Mouse (Mus musculus) granulocyte monocyte progenitor cell, adult 5-6 weeks (primary cell): ENCODE measurements around the gene Gm572. TPM values are rescaled to one million over a fixed set of nuclear protein-coding genes. Genes with fewer than 3 reads are reported as not detected.

Experiments used
- ATAC-seq: replicated peaks from 2 replicates; pipeline ENCODE4 v1.8.0; 2016; ENCODE audit warnings: mild to moderate bottlenecking, moderate TSS enrichment, inconsistent platforms; ENCODE audit not compliant: poor library complexity, severe bottlenecking
- total RNA-seq, 2 experiments: library from RNA; stranded (forward) in 1 of 2; stranded (reverse) in 1 of 2; fragments of 200-712, 200-1000 nt in 1 of 2; fragments of >200 nt in 1 of 2; fragmentation: Nextera tagmentation in 1 of 2; gene quantifications; 2 replicates each; pipeline ENCODE4 v1.2.3; 2014 to 2017

Gm572 gene
- total RNA-seq, 2 experiments from 2014 or later: not detected

DNA sequence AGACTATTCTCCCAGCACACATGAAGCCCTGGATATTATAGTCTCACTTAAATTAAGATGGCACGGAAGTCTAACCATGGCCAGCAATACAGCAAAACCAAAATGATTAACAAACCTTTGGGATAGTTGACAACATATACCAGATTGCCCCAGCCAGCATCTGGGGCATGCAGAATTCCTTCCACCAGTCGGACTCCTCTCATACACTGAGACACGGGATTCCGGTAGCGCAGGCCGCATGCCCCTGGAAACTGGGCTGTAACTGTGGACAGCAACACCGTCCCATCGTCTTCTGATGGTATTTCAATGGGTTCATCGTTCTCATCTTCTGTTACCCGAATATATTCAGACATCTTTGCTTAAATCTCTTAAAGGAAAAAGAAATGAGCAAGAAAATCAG, 18.1 kb upstream of the Gm572 start:
- ATAC-seq: no peak

DNA sequence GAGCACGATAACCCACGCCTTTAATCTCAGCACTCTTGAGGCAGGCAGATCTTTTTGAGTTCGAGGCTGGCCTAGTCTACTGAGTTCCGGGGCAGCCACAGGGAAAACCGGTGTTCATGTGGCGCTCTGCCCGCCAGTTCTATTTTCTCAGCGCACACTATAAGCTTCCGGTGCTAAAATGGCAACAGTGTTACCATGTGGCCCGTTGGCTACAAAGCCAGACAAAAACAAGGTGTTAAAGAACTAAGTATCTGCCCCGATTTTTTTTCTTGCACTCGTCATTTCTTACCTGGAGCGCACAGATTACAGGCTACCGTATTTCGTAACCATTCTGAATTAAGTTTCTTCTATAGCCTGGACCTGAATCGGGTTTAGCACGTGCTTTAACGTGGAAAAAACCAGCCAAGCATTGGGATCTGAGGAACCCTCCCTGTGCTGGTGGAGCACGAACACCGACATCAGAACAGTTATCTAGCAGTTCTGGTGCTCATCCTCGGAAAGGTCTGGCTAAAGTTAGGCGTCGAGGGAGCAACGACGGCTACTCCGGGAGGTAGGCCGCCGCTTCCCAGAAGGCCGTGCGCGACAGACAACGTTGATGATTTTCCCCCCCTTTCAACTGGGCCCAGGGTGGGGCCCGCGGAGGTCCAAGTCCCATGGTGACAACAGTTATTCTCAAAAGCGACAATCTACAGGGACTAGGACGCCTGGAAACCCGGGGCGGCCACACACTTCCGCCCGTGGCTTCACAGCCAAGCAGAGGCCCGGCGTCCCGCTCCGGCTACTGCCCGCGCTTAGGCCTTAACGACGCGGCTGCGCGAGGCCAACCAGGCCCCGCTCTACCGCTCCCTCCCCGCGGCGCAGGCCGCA, 17.1 kb upstream of the Gm572 start:
- peak; percentile 35 for ATAC-seq

DNA sequence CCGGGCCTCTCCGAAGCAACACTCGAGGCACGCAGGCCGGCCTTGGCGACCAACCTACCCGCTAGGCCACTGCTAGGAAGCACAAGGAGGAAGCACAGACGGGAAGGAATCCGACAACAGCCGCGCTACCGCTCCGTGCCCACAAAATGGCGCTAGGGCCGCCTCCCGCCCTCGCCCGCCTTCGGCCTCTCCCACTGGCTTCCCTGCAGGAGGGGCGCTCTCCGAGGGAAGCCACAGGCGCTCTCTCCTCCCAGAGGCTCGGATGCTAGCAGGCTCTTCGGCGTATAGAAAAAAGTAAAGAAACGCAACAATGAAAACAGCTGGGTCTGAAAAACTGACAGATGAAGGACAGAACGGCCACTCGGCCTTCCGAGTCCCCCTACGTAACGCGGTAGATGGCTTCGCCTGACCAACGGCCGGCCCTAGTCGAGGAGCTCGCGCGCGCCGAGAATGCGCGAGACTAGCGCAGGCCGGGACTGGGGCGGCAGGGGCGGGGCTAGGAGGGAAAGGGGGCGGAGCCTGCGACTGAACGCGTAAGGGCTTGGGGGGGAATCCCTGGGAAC, 16.4 kb upstream of the Gm572 start, which contains the start of gene Tardbp:
TSS of gene Tardbp (minus strand) at position 397 of the 563 bp plus-strand sequence.
- peak; percentile 89 for ATAC-seq

DNA sequence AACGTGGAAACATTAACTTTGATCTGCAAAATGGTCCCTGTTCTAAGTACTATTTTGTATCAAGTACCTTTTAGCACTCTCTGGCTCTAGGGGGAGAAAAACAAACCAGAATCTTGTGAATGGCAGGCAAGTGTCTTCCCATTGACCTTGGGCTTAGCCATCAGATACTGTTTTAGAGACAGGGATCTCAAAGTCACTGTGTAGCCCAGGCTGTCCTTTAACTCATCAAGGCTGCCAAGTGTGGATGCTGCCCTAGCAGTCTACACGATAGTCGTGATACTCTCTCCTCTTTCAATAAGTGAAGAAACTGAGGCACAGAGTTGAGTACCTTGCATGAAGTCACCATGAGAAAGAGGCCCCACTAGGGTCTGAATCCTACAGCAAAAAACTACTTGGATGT, 15.9 kb upstream of the Gm572 start:
- no peak for ATAC-seq

DNA sequence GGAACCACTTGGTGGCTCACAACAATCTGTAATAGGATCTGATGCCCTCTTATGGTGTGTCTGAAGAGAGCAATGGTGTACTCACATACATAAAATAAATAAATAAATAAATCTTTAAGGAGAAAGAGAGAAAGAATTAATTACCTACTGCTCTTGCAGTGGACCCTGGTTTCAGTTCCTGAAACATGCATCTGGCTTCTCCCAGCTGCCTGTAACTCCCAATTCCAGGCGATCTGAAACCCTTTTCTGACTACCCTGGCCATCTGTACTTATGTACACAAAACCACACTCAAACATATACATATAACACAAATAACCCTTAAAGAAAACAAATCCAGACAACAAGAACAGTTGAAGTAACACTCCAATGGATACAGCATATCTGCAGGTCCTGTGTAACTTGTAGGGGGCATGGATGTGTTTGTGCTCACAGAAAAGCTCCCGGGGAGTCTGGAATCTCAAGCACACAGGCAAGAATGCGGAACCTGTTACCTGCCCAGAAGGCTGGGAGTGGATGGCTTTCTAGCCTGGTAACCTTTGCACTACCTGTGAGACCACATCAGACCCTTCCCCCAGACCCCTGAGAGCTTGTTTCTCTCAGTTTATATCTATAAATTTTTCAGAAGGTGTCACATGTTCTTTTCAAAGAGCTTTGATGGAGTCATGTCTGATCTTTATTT, 11.0 kb upstream of the Gm572 start:
- peak; percentile 61 for ATAC-seq

DNA sequence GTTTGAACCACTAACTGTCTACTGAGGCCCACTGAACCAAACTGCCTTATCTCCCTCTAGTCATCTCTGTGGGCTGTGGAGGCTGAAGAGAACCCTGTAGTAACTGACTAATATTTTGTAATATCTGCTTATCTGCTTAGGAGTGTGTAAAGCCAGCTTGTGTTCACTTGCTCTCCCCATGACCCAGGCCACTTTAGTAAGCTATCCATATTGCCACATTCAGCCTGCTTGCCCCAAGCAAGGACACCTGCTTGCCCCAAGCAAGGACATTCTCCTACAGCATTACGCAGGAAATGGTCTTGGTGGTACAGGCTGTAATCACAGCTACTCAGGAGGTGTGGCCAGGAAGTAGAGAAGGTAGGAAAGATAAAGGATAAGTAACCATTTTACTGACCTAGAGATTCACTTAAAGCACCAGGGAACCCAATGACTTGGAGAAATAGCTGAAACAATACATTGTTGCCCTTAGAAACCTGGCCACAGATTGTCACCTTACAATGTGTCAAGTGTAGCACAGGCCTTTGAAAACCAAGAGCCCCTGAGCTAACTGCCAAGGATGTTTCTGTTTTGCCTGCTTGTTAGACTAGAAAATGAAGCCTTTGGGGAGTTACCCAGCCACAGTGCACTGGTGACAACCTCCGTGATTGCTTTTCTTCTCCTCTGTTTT, 9.6 kb upstream of the Gm572 start:
- ATAC-seq: peak; percentile 86

DNA sequence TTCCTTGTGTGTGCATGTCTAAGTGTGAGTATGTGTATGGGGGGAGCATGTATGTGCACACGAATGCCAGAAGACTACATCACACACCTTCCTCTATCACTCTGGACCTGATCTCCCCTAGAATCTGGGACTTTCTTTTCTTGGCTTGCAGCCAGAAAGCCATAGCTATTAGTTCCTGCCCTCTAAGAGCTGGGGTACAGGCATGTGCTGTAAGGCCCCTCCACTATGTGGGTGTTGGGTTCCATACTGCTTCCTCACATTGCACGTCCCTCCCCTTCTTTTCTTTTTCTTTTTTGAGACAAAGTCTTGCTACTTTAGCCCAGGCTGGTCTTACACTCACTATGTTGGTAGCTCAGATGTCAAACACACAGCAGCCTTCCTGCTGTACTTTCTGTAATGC, 7.8 kb upstream of the Gm572 start:
- no peak for ATAC-seq

DNA sequence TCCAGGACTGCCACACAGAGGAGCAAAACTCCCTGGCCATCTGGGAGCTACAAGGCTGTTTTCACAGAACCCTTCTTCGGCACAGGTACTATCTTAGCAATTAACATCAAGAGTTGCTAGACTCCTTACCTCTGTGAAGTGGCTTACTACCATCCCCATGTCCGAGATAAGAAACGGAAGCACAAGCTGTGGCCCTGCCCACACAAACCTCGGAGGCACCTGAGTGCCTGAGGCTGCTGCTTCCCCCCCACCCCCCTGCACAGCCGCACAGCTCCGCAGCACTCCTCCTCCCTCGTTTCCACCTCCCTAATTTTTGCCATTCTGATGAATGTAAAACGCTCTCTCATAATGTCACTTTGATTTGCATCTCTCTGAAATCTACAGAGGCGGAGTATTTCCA, 4.8 kb upstream of the Gm572 start:
- ATAC-seq: no peak

DNA sequence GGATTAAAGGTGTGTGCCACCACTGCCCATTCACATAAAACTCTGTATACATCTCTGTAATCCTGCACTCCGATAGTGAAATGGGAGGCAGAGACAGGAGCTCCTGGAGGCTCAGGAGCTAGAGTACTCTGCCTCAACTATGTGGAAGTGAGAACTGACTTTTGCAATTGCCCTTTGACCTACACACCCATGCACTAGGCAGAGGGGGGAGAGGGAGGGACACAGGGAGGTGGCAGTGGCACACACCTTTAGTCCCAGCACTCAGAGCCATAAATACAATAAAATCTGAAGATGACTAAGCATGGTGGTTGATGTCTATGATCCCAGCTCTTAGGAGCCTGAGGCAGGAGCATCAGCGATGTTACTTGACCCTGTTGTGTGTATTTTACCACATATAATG, 3.7 kb upstream of the Gm572 start:
- peak; percentile 39; the same call in 1 of the 2 replicates for ATAC-seq

DNA sequence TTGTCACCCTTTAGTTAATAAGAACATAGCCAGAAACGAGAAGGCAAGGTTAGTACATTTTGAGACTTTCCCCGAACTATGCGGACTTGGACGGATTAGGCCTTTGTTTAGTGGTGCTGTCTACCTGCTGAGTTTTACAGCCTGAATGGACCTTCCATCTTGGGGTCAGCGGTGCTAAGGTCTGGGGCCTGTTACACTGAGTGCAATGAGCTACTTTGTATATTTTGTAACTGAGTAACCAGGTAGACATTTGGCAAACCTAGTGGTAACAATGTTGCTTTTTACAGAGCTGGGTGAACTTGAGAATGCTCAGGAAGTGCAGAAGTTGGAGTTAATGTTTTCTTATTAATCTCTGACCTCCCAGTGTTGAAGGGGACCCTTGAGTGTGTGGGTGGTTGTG, 2.0 kb upstream of the Gm572 start:
- ATAC-seq: no peak

DNA sequence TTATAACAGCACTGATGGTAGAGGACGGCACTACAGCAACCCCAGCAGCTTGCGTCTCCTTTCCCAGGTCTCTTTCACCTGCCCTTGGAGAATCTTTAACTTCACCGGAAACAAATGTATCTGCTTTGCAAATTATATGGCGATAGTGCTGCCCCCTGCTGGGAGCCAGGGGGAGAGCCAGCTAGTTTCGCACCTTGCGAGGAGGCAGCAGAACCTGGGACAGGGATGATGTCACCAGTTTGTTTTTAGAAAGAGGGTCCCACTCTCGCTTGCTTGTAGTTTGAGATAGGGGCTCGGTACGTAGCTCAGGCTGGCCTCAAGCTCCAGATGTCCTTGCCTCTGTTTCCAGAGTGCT, 1.0 kb downstream of the Gm572 start:
- peak; percentile 83 for ATAC-seq

DNA sequence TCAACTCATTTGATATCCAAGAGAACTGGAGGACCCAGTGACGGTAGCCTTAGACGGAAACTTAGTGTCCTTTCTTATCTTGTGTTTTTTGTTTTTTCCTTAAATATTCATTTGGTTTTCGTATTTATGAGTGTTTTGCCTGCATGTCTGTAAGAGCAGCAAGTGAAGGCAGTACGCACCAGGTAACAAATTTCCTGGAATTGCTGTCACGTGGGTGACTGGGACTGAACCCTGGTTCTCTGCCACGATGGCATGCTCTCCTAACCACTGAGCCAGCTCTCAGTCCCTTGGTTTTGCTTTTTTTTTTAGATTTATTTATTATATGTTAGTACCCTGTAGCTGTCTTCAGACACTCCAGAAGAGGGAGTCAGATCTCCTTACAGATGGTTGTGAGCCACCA, 1.8 kb downstream of the Gm572 start:
- no peak for ATAC-seq

DNA sequence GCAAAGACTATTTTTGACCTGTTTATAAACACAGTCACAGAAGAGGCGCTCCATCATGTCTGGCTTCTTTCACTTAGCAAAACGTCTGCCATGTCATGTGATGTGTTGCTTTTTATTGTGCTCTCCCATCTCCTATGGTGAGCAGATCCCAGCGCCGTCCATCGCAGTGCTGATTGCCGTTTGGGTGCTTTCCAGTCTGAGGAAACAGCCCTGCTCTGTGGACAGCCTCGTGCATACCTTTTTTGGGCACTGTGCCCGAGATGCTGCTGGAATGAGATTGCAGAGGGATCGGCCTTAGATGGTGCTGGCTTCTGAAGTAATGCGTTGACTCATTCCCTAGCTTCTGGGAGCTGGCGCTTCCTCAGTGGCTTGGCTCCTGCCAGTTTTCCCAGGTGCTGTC, 3.5 kb downstream of the Gm572 start:
- ATAC-seq: no peak

DNA sequence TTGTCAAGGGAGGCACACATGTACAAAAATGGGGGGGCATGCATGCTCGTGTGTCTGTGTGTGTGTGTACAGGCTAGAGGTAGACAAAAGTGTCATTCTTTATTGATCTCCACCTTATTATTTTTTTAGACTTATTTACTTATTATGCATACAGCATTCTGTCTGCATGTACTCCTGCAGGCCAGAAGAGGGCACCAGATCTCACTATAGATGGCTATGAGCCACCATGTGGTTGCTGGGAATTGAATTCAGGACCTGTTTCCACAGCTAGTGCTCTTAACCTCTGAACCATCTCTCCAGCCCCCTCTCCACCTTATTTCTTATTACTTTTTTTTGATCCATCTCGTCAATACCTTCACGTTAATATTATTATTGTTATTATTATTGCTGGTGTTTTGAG, 6.2 kb downstream of the Gm572 start:
- no peak for ATAC-seq

DNA sequence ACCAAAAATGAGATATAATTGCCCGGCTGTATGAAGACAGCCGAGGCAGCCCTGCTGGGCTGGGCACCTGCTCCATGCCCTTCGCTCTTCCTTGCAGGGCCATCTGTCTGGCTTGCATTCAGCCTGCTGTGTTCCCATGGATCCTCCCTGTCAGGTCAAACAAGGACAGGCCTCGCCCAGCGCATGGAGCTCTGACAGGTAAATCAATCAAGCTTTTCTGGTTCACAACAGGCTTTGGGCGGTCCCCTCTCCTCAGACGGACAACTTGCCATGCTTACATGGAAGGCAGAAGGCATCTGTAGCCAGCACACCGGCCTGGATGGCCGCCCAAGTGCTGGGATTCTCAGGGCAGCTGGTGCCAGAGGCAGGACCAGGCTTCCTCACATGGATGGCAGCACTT, 7.9 kb downstream of the Gm572 start:
- no peak for ATAC-seq

DNA sequence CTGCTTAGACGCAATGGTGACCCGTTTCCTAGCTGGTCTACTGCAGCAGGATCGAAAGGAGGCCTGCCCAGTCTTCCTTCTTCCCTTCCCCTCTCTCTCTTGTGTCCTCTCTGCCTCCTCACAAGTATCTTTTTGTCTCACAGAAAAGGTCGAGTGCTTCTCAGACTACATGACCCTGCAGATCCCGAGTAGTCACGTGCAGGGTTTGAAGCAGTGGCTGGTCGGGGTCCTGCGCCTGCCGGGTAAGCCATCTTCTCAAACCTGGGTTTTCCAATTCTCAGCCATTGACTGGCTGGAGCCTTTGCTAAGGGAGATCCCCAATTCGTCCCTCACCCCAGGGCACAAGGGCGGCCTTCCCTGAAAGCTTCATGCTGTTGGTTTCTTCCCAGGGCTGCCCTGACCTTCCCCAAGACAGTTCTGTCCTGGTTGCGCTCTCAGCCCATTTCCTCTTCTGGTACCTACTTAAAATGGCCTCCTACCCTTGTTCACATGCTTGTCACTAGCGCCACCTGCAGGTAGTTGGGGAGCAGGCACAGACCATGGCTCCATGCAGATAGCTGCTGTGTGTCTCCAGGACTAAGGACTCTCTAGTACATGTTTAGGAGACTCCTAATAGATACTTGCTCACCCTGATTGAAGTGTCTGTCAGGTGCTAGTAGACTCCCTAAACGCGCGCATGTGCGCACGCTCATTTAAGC, 11.7 kb downstream of the Gm572 start:
- peak; percentile 76 for ATAC-seq

DNA sequence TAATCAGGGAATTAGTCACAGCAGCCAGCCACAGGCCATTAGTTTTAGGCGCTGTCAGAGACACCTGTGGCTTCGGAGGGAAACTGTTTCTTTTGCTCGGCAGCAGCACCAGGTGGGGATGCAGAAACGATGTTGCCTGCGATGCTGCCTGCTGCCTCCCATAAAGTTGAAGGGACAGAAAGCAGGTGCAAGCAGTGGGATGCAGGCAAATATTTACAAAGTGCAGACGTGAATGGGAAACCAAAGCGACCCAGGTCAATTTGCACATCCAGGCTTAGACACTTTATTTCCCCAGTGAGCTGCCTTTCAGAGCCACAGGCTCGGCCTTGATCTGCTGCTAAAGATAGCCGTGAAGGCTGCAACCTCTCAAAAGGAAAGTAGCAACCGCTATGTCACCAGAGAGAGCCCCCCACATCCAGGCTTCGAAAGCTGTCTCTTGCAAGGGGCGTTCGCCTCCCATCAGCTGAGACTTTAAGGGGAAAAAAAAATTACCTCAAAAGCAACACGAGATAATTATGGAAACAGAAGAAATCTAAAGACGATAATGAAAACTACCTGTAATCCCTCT, 13.7 kb downstream of the Gm572 start:
- ATAC-seq: no peak

DNA sequence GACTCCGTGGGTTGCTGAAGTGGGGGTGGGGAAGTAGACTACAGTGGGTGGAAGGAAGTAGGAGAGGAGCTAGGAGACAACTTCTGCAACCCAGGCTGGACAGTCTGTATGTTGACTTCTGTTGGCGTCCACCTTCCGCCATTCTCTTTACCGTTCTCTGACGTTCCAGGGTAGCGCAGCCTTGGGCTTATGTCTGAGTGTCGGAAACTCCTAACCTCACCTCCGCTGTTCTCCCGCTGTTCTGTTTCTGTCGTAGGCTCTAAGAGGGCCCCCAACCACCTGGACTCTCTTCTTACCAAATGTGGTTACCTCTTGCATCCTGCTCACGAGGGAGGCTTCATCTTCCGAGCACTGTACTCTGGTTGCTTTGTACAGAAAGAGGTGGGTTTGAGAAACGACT, 14.7 kb downstream of the Gm572 start:
- no peak for ATAC-seq

DNA sequence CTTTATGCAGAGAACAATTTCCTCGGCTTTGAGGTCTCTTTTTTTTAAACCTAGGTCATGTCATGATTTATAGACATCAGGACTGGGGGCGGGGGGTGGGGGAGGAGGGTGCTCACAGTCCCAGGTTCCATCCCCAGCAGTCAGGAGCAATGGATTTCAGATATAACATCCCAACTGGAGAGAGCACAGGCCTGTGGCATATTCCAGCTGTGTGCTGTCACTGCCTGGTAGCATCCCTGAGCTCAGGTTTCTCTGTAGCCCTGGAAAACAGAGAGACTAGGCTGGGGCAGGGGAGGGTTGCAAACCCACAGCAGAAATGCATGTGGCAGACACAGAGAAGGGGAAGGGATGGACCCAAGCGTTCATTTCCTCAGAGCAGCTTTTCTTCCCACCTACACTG, 17.1 kb downstream of the Gm572 start:
- no peak for ATAC-seq
